Mouse (Mus musculus) stomach, postnatal 0 days (tissue): ENCODE results near the gene Nod1. TPM values are rescaled to one million over a fixed set of nuclear protein-coding genes. Genes with fewer than 3 reads are reported as not detected.

Experiments used
- ATAC-seq: fragments of 200-750 bp; cut with Nextera tagmentation; 2 replicates; pipeline ENCODE4 v1.8.0; 2017; ENCODE audit not compliant: low FRiP score, low TSS enrichment
- DNase-seq: peaks from one replicate; pipeline ENCODE4 v3.0.0-alpha.2; 2016; ENCODE audit warnings: low spot score
- H3K27ac ChIP-seq: fragments of 300-500 bp; sonication (generic); replicated peaks from 2 replicates; pipeline ENCODE4 v1.5.1; 2014; ENCODE audit warnings: mild to moderate bottlenecking, control low read depth
- H3K27me3 ChIP-seq: fragments of 300-500 bp; sonication (generic); 2 replicates; pipeline ENCODE4 v1.6.1; 2014; ENCODE audit warnings: low read length; ENCODE audit not compliant: control insufficient read depth, insufficient read depth
- H3K36me3 ChIP-seq: fragments of 300-500 bp; sonication (generic); 2 replicates; pipeline ENCODE4 v1.6.1; 2014; ENCODE audit warnings: low read length, mixed read lengths; ENCODE audit not compliant: control insufficient read depth, insufficient read depth
- H3K4me1 ChIP-seq: fragments of 300-500 bp; sonication (generic); replicated peaks from 2 replicates; pipeline ENCODE4 v1.6.1; 2014; ENCODE audit warnings: antibody characterized with exemption; ENCODE audit not compliant: control insufficient read depth, insufficient read depth
- H3K4me2 ChIP-seq: fragments of 300-500 bp; sonication (generic); replicated peaks from 2 replicates; pipeline ENCODE4 v1.6.1; 2014; ENCODE audit warnings: low read depth, mild to moderate bottlenecking, control low read depth, moderate library complexity
- H3K4me3 ChIP-seq: fragments of 300-500 bp; sonication (generic); 2 replicates; pipeline ENCODE4 v1.5.1; 2014; ENCODE audit warnings: low read depth, low read length, control low read depth
- H3K9ac ChIP-seq: fragments of 300-500 bp; sonication (generic); 2 replicates; pipeline ENCODE4 v1.6.1; 2014; ENCODE audit warnings: mild to moderate bottlenecking, low read length, control low read depth, mixed read lengths
- H3K9me3 ChIP-seq: fragments of 300-500 bp; sonication (generic); 2 replicates; pipeline ENCODE4 v1.6.1; 2016; ENCODE audit warnings: low read length; ENCODE audit not compliant: control insufficient read depth
- CTCF ChIP-seq: IDR thresholded peaks from 2 replicates; pipeline ENCODE4 v1.5.1; 2016; ENCODE audit warnings: antibody characterized with exemption, low read depth, mild to moderate bottlenecking, moderate library complexity
- EP300 ChIP-seq: optimal IDR thresholded peaks from 2 replicates; pipeline ENCODE3; 2016; ENCODE audit warnings: antibody characterized with exemption
- WGBS: fragments of 180-500 bp; shearing (Covaris S2); extraction: QIAGEN DNeasy Blood & Tissue Kit; methylation state at CpG from one replicate; pipeline ENCODE4 v1.1.7; 2014; 5-methylcytosine and 5-hydroxymethylcytosine counted together
- polyA plus RNA-seq: library from polyadenylated mRNA; unstranded; fragments of >200 nt; fragmentation: Nextera tagmentation; extraction: Ambion mirVana; gene quantifications from 2 replicates; pipeline ENCODE4 v1.2.1, GENCODE M21; 2015

Gene Nod1
- polyA plus RNA-seq, 1 experiment from 2014 or later, result 4.9 TPM

DNA sequence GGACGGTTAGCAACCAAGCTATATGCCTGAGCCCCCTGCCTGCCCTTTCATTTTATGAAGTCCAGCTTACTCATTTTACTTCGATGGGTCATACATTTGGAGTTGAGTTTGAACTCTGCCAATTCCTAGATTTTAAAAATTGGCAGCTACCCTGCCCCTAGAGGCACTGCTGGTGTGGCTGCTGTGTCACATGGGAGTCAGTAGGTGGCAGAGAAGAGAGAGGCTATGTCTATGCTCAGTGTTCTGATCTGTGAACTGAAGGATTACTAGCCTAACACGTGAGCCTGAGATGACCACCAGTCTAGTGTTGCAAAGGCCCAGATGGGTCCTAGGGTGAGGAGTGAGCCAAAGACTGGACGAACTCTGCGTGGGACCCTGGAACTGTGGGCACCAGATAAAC is 2.1 kb upstream of the Nod1 start:
- no peak for DNase-seq
- no peaks in the 10 kb centered on the region for H3K27me3 ChIP-seq
- H3K27ac ChIP-seq, result no peak overlapping the region
- H3K4me2 ChIP-seq, result no peak overlapping the region
- H3K9me3 ChIP-seq, result no peaks in the 10 kb centered on the region
- H3K4me3 ChIP-seq, result no peak overlapping the region
- WGBS, result 69% methylated on average over 5 of the region's 5 CpGs
- ATAC-seq, result peak; percentile 13; the same call in 1 of the 2 replicates
- no peak overlapping the region for H3K9ac ChIP-seq
- TF ChIP-seq EP300 (no peak), CTCF (peak; percentile 76)
- H3K4me1 ChIP-seq, result no peaks in the 10 kb centered on the region
- H3K36me3 ChIP-seq, result no peaks in the 10 kb centered on the region

DNA sequence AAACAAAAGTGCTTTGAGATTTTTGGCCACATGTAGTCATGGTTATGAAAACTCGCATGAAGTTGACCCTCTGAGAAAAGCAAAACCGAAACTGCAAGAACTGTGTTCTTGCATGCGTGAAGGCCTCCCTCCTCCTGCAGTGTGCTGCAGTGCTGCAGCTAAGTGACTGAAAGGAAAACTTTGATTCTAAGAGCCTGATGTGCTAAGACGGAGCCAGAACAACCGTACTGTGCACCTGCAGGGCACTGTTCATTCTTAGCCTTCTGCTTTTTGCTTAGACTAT is 458 bp upstream of the Nod1 start:
- 0 out of 2 replicates have a peak, but pooled peaks have one; percentile 53 for ATAC-seq
- peak overlapping the region; percentile 92 for H3K27ac ChIP-seq
- H3K27me3 ChIP-seq, result no peaks in the 10 kb centered on the region
- no peaks in the 10 kb centered on the region for H3K4me1 ChIP-seq
- DNase-seq, result peak; percentile 35
- no peaks in the 10 kb centered on the region for H3K9me3 ChIP-seq
- TF ChIP-seq CTCF (peak; percentile 21; the same call in 1 of the 2 replicates), EP300 (no peak)
- WGBS, result 6% methylated on average over 5 of the region's 5 CpGs
- H3K36me3 ChIP-seq, result no peaks in the 10 kb centered on the region
- peak overlapping the region; percentile 83; the same call in 1 of the 2 replicates for H3K9ac ChIP-seq
- peak overlapping the region; percentile 60 for H3K4me3 ChIP-seq
- H3K4me2 ChIP-seq, result peak overlapping the region; percentile 79

DNA sequence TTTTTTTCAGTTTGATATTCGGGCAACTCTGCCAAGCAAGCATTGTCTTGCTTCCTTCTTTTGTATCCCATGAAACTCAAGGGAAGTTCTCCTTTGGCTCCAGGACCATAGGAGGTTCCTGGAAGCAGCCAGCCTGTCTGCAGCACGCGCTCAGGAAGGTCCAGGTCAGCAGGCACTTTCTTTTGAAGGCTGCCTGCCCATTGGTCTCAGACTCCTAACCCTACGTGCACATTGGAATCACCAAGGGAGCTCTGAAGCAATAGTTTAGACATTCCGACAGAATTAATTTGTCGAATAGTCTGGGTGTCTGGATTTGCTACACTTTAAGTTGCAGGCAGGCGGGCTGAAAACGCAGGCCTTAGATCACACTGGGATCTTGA is 691 bp downstream of the Nod1 start:
- H3K9ac ChIP-seq, result peak overlapping the region; percentile 83
- H3K4me1 ChIP-seq, result no peaks in the 10 kb centered on the region
- WGBS, result 15% methylated on average over 8 of the region's 8 CpGs
- ATAC-seq, result 0 out of 2 replicates have a peak, but pooled peaks have one; percentile 3
- DNase-seq, result no peak
- H3K36me3 ChIP-seq, result no peaks in the 10 kb centered on the region
- H3K4me2 ChIP-seq, result peak overlapping the region; percentile 79
- peak overlapping the region; percentile 92 for H3K27ac ChIP-seq
- TF ChIP-seq CTCF, result no peak
- no peak for TF ChIP-seq EP300
- H3K9me3 ChIP-seq, result no peaks in the 10 kb centered on the region
- H3K27me3 ChIP-seq, result no peaks in the 10 kb centered on the region
- H3K4me3 ChIP-seq, result peak overlapping the region; percentile 60

DNA sequence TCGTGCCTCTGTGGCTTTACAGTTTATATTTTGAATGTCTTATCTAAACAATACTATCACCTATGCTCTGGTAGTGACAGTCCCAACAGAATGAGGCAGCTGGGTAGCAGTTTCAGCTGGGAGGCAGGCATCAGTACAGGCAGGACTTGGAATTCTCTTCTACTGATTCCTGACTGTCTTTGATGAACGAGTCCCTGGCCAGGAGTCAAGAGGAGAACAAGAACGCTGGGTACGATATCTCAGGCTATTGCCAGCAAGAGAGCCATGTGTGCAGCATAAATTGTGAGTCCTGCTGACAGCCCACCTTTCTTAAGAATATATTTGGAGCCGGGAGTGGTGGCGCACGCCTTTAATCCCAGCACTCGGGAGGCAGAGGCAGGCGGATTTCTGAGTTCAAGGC is 1.9 kb downstream of the Nod1 start:
- no peaks in the 10 kb centered on the region for H3K9me3 ChIP-seq
- H3K27ac ChIP-seq, result no peak overlapping the region

DNA sequence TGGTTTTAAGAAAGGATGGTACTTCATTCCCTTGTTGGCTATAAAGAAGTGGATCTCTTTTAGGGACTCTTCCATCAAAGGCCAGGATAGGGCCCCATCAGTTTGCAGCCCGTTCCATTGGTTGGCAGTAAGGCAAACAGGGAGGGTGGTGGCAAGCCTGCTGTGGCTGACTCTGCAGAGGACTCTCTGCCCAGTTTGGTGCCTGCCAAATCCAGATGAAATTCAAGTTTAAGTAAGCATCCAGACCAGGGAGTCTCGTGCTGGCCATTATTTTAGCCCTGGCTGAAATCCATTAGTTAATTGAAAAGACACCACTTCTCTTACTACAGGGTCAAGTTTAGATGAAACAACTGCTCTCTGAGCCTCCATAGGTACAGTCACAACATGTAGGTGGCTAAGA is 2.6 kb downstream of the Nod1 start:
- no peak overlapping the region for H3K27ac ChIP-seq
- DNase-seq (no peak), ATAC-seq (no peak)
- no peak overlapping the region for H3K9ac ChIP-seq
- no peak overlapping the region for H3K4me3 ChIP-seq
- H3K36me3 ChIP-seq, result no peaks in the 10 kb centered on the region
- WGBS, result 50% methylated on average over 2 of the region's 2 CpGs
- H3K4me1 ChIP-seq, result no peaks in the 10 kb centered on the region
- H3K27me3 ChIP-seq, result no peaks in the 10 kb centered on the region
- no peak for TF ChIP-seq EP300
- TF ChIP-seq CTCF, result no peak
- no peak overlapping the region for H3K4me2 ChIP-seq
- H3K9me3 ChIP-seq, result no peaks in the 10 kb centered on the region

More for the DNA sequence above, 1.9 kb downstream of the Nod1 start:
- no peak overlapping the region for H3K9ac ChIP-seq
- DNase-seq (no peak), ATAC-seq (no peak)
- H3K4me1 ChIP-seq, result no peaks in the 10 kb centered on the region
- H3K27me3 ChIP-seq, result no peaks in the 10 kb centered on the region
- no peak overlapping the region for H3K4me3 ChIP-seq
- no peaks in the 10 kb centered on the region for H3K36me3 ChIP-seq
- no peak overlapping the region; the same call in 1 of the 2 replicates for H3K4me2 ChIP-seq
- TF ChIP-seq EP300 (no peak), CTCF (no peak)
- WGBS, result 41% methylated on average over 8 of the region's 9 CpGs

DNA sequence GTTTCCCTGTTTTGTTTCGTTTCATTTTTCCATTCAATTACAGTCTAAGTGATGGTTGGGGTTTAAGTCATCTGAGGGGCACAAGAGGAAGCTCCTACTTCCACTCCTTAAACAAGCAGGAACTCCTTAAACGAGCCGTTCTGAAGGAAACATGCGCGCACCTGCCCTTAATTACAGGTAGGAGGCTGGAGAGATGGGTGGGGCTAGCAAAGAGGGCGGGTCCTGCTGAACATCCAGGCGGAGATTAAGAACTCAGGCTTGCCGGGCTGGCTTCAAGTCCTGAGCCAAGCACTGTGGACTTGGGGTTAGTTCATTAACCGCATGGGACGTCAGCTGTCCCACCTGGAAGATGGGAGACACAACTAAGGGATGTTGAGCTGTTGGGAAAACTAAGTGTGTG is 4.8 kb downstream of the Nod1 start:
- DNase-seq (peak; percentile 61), ATAC-seq (0 out of 2 replicates have a peak, but pooled peaks have one; percentile 36)
- Histone ChIP-seq H3K9me3 (no peaks in the 10 kb centered on the region), H3K4me2 (no peak overlapping the region), H3K27ac (no peak overlapping the region), H3K4me3 (no peak overlapping the region), H3K27me3 (no peaks in the 10 kb centered on the region), H3K9ac (no peak overlapping the region), H3K4me1 (no peaks in the 10 kb centered on the region), H3K36me3 (no peaks in the 10 kb centered on the region)
- TF ChIP-seq EP300, result no peak
- no peak for TF ChIP-seq CTCF
- WGBS, result 37% methylated on average over 10 of the region's 10 CpGs
